Mouse (Mus musculus): ENCODE data around the gene Alox8.

DNA sequence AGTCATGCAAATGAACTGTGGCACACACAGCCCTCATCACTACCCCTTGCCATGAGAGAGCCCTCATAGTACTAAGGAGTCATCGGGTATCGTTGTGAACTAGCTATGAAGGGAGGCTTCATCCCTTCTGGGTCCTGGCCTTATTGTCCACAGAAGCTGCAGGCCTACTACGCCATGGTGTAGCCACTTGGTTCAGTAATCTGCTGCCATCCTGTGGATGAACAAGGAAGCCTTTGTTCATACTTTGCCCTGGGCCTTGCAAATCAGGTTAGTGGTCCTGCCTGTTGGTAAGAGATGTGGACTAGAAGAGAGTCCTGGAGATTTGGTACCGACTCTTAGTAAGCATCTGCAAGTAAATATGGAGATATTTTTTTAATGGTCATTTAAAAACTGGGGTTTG lies 32.8 kb upstream of the Alox8 start:
- TF ChIP-seq CTCF (IDR thresholded peaks at IDR 0.05; ENCODE audit: extremely low read depth, insufficient read length, insufficient replicate concordance, low read depth, low read length) (no peak), POLR2A (IDR thresholded peaks at IDR 0.05; ENCODE audit: low read depth, low read length) (no peak)
